Mouse (Mus musculus) ES-Bruce4 (cell line): Measurements from ENCODE around the gene Rbms3.

ENCODE experiments used
- CTCF ChIP-seq: IDR thresholded peaks from one replicate; pipeline ENCODE4 v1.8.1; 2011; ENCODE audit warnings: low read depth, low read length
- EP300 ChIP-seq: IDR thresholded peaks from 2 replicates; pipeline ENCODE4 v1.6.1; 2011; ENCODE audit warnings: low read depth, low read length; ENCODE audit not compliant: insufficient read depth
- POLR2A ChIP-seq: IDR thresholded peaks from one replicate; pipeline ENCODE4 v1.8.1; 2011; ENCODE audit warnings: low read length; ENCODE audit not compliant: insufficient read depth

DNA sequence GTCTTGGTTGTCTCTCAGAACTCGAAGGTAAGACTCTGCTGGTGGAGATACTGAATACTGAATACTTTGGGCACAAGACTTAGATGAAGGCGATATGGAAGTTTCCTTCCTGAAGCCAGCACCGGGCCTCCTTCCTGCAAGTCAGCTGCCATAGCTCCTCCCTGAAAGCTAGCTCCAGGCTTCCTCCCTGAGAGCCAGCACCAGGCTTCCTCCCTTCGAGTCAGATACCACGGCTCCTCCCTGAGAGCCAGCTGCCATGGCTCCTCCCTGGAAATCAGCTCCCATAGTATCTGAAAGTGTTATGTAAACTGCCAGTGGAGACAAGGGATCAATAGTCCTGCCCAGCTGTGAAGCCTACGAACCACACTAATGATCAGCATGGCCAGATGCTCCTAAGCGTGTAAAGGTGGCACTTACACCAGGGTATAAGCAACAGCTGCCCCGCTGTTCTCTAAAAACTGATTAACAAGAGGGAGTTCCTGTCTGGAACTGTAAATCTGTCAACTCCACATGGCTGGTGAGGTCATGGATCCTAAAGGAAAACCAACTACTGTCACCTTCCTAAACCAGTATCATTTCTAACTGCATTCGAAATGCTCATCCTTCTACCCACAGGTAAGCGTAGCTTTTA is 867.2 kb downstream of the Rbms3 start:
- no peak for TF ChIP-seq EP300
- TF ChIP-seq CTCF, result no peak
- TF ChIP-seq POLR2A, result no peak
